ENCODE assay signal across 9 mouse cellular contexts in genomic region chr13:63317681-63318104, GRCm38 (mm10).
DNase-seq lines count a peak whose midpoint lies in the region; ATAC-seq and TF ChIP-seq lines count a peak whose summit lies in the region.
"Had no signal": no experiment of that assay in that cellular context is flagged by ENCODE, and none has a peak within 500 bp of the region (broad histone marks: within the 10 kb centered on the region; RNA-seq: fewer than 3 reads in every experiment).

No protein-coding gene starts in this region.

- TF ChIP-seq CTCF in lung, postnatal 0 days (IDR thresholded peaks at IDR 0.05) = no peak

- H3K36me3 ChIP-seq in kidney, embryonic 15.5 days = peaks cover 6% of the 10 kb centered on the region; the same call in 1 of the 2 replicates
- H3K36me3 ChIP-seq in neural tube, embryonic 14.5 days (ENCODE audit: control insufficient read depth, insufficient read depth, low read length) = no peaks in the 10 kb centered on the region
- no peaks in the 10 kb centered on the region for H3K36me3 ChIP-seq in neural tube, embryonic 15.5 days
- H3K36me3 ChIP-seq in limb, embryonic 15.5 days = peaks cover 3% of the 10 kb centered on the region; the same call in 1 of the 2 replicates
- H3K36me3 ChIP-seq in lung, postnatal 0 days (ENCODE audit: insufficient read depth, low read length) = peaks cover 6% of the 10 kb centered on the region; the same call in 1 of the 2 replicates

- ATAC-seq in kidney, embryonic 15.5 days (replicated peaks; ENCODE audit: low FRiP score) = no peak
- peak; percentile 57; the same call in 1 of the 2 replicates for ATAC-seq in neural tube, embryonic 14.5 days (ENCODE audit: low read depth)
- no peak for ATAC-seq in neural tube, embryonic 15.5 days (ENCODE audit: low FRiP score)
- no peak for ATAC-seq in limb, embryonic 15.5 days (ENCODE audit: insufficient number of reproducible peaks, low FRiP score, low TSS enrichment, low read depth)
- no peak for ATAC-seq in lung, postnatal 0 days
- ATAC-seq: activated CD4-positive, CD25-positive, alpha-beta regulatory T cell, adult 4 months had no signal

- TF ChIP-seq EP300 in lung, postnatal 0 days (IDR thresholded peaks at IDR 0.05) = no peak

- H3K9ac ChIP-seq in kidney, embryonic 15.5 days = no peak overlapping the region
- H3K9ac ChIP-seq in neural tube, embryonic 14.5 days (replicated peaks; ENCODE audit: low read depth, low read length) = no peak overlapping the region
- no peak overlapping the region for H3K9ac ChIP-seq in neural tube, embryonic 15.5 days (replicated peaks)
- H3K9ac ChIP-seq in limb, embryonic 15.5 days = no peak overlapping the region
- no peak overlapping the region for H3K9ac ChIP-seq in lung, postnatal 0 days (replicated peaks; ENCODE audit: low read depth)

- H3K4me2 ChIP-seq in kidney, embryonic 15.5 days = no peak overlapping the region
- H3K4me2 ChIP-seq in neural tube, embryonic 14.5 days (ENCODE audit: low read depth, low read length) = no peak overlapping the region
- H3K4me2 ChIP-seq in neural tube, embryonic 15.5 days = no peak overlapping the region
- H3K4me2 ChIP-seq in limb, embryonic 15.5 days = no peak overlapping the region
- no peak overlapping the region for H3K4me2 ChIP-seq in lung, postnatal 0 days (replicated peaks; ENCODE audit: low read depth, low read length)

- WGBS in kidney, embryonic 15.5 days = 62% methylated on average over 7 of the region's 7 CpGs
- WGBS in neural tube, embryonic 14.5 days = 32% methylated on average over 7 of the region's 7 CpGs
- 42% methylated on average over 7 of the region's 7 CpGs for WGBS in neural tube, embryonic 15.5 days
- 42% methylated on average over 7 of the region's 7 CpGs for WGBS in limb, embryonic 15.5 days
- WGBS in lung, postnatal 0 days = 46% methylated on average over 7 of the region's 7 CpGs

- H3K27me3 ChIP-seq in kidney, embryonic 15.5 days = no peaks in the 10 kb centered on the region
- no peaks in the 10 kb centered on the region for H3K27me3 ChIP-seq in neural tube, embryonic 14.5 days (ENCODE audit: control insufficient read depth, insufficient read depth, low read length)
- H3K27me3 ChIP-seq in neural tube, embryonic 15.5 days (replicated peaks) = no peaks in the 10 kb centered on the region
- H3K27me3 ChIP-seq in limb, embryonic 15.5 days = no peaks in the 10 kb centered on the region
- H3K27me3 ChIP-seq in lung, postnatal 0 days (replicated peaks; ENCODE audit: insufficient read depth, low read length) = no peaks in the 10 kb centered on the region

- peaks cover 42% of the 10 kb centered on the region for H3K4me1 ChIP-seq in kidney, embryonic 15.5 days
- no peaks in the 10 kb centered on the region for H3K4me1 ChIP-seq in neural tube, embryonic 14.5 days (ENCODE audit: control insufficient read depth, insufficient read depth, low read length)
- peaks cover 6% of the 10 kb centered on the region; the same call in 1 of the 2 replicates for H3K4me1 ChIP-seq in neural tube, embryonic 15.5 days
- H3K4me1 ChIP-seq in limb, embryonic 15.5 days = peaks cover 24% of the 10 kb centered on the region
- no peaks in the 10 kb centered on the region for H3K4me1 ChIP-seq in lung, postnatal 0 days (ENCODE audit: insufficient read depth, low read depth, low read length)

- DNase-seq in cerebellum, adult 8-10 months = peak; percentile 46
- DNase-seq in cerebellum, adult 9-10 months = no peak
- DNase-seq in kidney, postnatal 10 days = peak; percentile 63
- DNase-seq in lung, postnatal 0 days (ENCODE audit: low spot score) = no peak

- H3K4me3 ChIP-seq in kidney, embryonic 15.5 days (replicated peaks) = no peak overlapping the region
- H3K4me3 ChIP-seq in neural tube, embryonic 14.5 days (ENCODE audit: low read depth, low read length) = no peak overlapping the region
- no peak overlapping the region for H3K4me3 ChIP-seq in neural tube, embryonic 15.5 days (replicated peaks)
- no peak overlapping the region for H3K4me3 ChIP-seq in limb, embryonic 15.5 days
- no peak overlapping the region for H3K4me3 ChIP-seq in lung, postnatal 0 days (ENCODE audit: low read depth, low read length)

- H3K27ac ChIP-seq in kidney, embryonic 15.5 days = no peak overlapping the region
- no peak overlapping the region for H3K27ac ChIP-seq in neural tube, embryonic 14.5 days (ENCODE audit: low read depth, low read length)
- no peak overlapping the region for H3K27ac ChIP-seq in neural tube, embryonic 15.5 days (replicated peaks)
- 0 out of 2 replicates have a peak overlapping the region, but pooled peaks have one; percentile 48 for H3K27ac ChIP-seq in limb, embryonic 15.5 days
- H3K27ac ChIP-seq in lung, postnatal 0 days (ENCODE audit: low read length) = no peak overlapping the region

- no peaks in the 10 kb centered on the region for H3K9me3 ChIP-seq in kidney, embryonic 15.5 days (replicated peaks)
- H3K9me3 ChIP-seq in neural tube, embryonic 14.5 days (ENCODE audit: control insufficient read depth, low read length) = no peaks in the 10 kb centered on the region
- no peaks in the 10 kb centered on the region for H3K9me3 ChIP-seq in neural tube, embryonic 15.5 days (replicated peaks)
- no peaks in the 10 kb centered on the region for H3K9me3 ChIP-seq in limb, embryonic 15.5 days
- no peaks in the 10 kb centered on the region for H3K9me3 ChIP-seq in lung, postnatal 0 days (ENCODE audit: low read length)

Comparison
In these comparisons a context has a peak if more than half of its experiments do, and no peak if none do; other contexts are left out.
1. DNase-seq: peak in cerebellum, adult 8-10 months (single experiment) and kidney, postnatal 10 days (single experiment); none in cerebellum, adult 9-10 months (single experiment) and lung, postnatal 0 days (single experiment).